ENCODE assay signal across 21 mouse cellular contexts in the genomic region with DNA sequence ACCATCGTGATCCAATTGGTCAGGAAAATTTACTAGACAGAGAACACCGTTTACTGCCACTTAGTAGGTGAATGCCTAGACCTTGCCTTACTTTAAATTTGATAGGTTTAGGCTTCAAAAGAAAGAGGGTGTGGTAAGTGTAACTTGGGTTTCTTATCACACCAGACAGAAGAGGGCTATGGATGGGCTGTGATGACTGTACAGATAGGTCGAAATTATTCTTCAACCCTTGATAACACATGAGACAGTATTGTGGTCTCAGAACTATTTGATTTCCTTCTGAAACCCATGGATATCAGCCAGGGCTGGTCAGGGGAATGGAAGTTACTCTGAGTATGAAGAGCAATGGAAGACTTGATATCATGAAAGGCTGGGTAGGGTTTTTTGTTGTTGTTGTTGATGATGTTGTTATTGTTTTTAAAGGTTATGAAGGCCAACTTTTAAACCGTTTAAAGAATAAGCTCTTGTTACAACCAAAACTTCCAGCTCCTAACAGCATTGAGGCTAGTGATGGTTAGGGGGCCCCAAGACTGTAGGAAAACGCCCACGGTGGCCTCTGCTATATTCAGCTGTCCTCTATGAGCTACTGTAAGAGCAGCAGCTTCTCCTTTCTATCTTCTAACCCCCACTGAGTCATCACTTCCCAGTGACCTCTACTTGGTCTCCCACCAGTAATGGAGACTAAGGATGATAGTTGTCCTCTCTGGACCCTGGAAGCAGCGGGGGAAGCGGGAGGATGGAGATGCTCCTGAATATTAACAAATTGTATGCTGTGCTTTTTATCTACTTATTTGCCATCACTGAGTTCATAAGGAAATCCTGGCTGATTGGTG. TPM values are rescaled to one million over a fixed set of nuclear protein-coding genes. Genes with fewer than 3 reads are reported as not detected.
DNase-seq lines count a peak whose midpoint lies in the region; ATAC-seq and TF ChIP-seq lines count a peak whose summit lies in the region.
"Had no signal": no experiment of that assay in that cellular context is flagged by ENCODE, and none has a peak within 500 bp of the region (broad histone marks: within the 10 kb centered on the region; RNA-seq: fewer than 3 reads in every experiment).

No protein-coding gene starts in this region.

- peaks cover 41 to 45% of the 10 kb centered on the region in 2 experiments for H3K4me1 ChIP-seq in liver, embryonic 14.5 days (replicated peaks; ENCODE audit: control insufficient read depth in 2 of 2, insufficient read depth in 2 of 2, low read length in 1 of 2)
- no peaks in the 10 kb centered on the region for H3K4me1 ChIP-seq in midbrain, embryonic 10.5 days
- no peaks in the 10 kb centered on the region for H3K4me1 ChIP-seq in midbrain, postnatal 0 days (ENCODE audit: insufficient read depth, low read length)
- H3K4me1 ChIP-seq in hindbrain, embryonic 13.5 days (replicated peaks): no peaks in the 10 kb centered on the region
- H3K4me1 ChIP-seq: lung, embryonic 15.5 days; midbrain, embryonic 15.5 days had no signal

- TF ChIP-seq EP300 in liver, embryonic 14.5 days (IDR thresholded peaks at IDR 0.05; ENCODE audit: low read depth): peak; percentile 86

- peak overlapping the region; percentile 83 for H3K4me2 ChIP-seq in liver, embryonic 14.5 days (ENCODE audit: low read depth)
- H3K4me2 ChIP-seq in midbrain, postnatal 0 days (ENCODE audit: low read depth, low read length, poor library complexity, severe bottlenecking): no peak overlapping the region
- H3K4me2 ChIP-seq in hindbrain, embryonic 13.5 days: no peak overlapping the region
- H3K4me2 ChIP-seq: hindbrain, embryonic 14.5 days; lung, embryonic 15.5 days; midbrain, embryonic 15.5 days had no signal

- no peaks in the 10 kb centered on the region for H3K9me3 ChIP-seq in liver, embryonic 14.5 days (ENCODE audit: control insufficient read depth, low read length)
- H3K9me3 ChIP-seq in midbrain, embryonic 10.5 days (replicated peaks): no peaks in the 10 kb centered on the region
- no peaks in the 10 kb centered on the region for H3K9me3 ChIP-seq in midbrain, postnatal 0 days (ENCODE audit: low read length)
- H3K9me3 ChIP-seq in hindbrain, embryonic 13.5 days: no peaks in the 10 kb centered on the region
- H3K9me3 ChIP-seq: lung, embryonic 15.5 days; midbrain, embryonic 15.5 days had no signal

- peak; percentile 80 for ATAC-seq in erythroid progenitor cell, adult 5-6 weeks (replicated peaks; ENCODE audit: low FRiP score, poor library complexity, severe bottlenecking)
- ATAC-seq in liver, embryonic 14.5 days (ENCODE audit: insufficient read depth): peak; percentile 88
- ATAC-seq in CD4-positive, CD25-positive, alpha-beta regulatory T cell, adult 4 months: no peak
- ATAC-seq in midbrain, postnatal 0 days (ENCODE audit: low FRiP score): no peak
- ATAC-seq in hindbrain, embryonic 13.5 days (ENCODE audit: low FRiP score): no peak
- ATAC-seq: midbrain, embryonic 15.5 days had no signal

- peak overlapping the region; percentile 52 for H3K9ac ChIP-seq in liver, embryonic 14.5 days (replicated peaks)
- H3K9ac ChIP-seq in midbrain, postnatal 0 days (replicated peaks; ENCODE audit: low read length, poor library complexity, severe bottlenecking): no peak overlapping the region
- no peak overlapping the region for H3K9ac ChIP-seq in hindbrain, embryonic 13.5 days
- H3K9ac ChIP-seq: hindbrain, embryonic 14.5 days; lung, embryonic 15.5 days; midbrain, embryonic 15.5 days had no signal

- DNase-seq in 416B (ENCODE audit: low read depth): peak; percentile 65
- DNase-seq in MEL-GATA-1-ER (ENCODE audit: extremely low read depth, low read depth): peak; percentile 15
- DNase-seq in liver, embryonic 14.5 days (ENCODE audit: low read depth in 3 of 3, low spot score in 3 of 3): peak; percentile 64 to 75 (median 64)
- no peak for DNase-seq in midbrain, embryonic 10.5 days (ENCODE audit: low spot score)
- no peak for DNase-seq in midbrain, postnatal 0 days (ENCODE audit: low spot score)
- DNase-seq: adrenal gland, adult 8-10 months; cerebellum, adult 18-20 months; kidney, adult 2 months; kidney, postnatal 36 days; left cerebral cortex, postnatal 4 days; thymus, postnatal 14 days had no signal

- H3K4me3 ChIP-seq in liver, embryonic 14.5 days (ENCODE audit: insufficient read depth in 1 of 2, low read depth in 2 of 2, low read length in 2 of 2): peak overlapping the region; percentile 2 to 22; a peak in 1 of 4 replicates
- H3K4me3 ChIP-seq in midbrain, embryonic 10.5 days: no peak overlapping the region
- no peak overlapping the region for H3K4me3 ChIP-seq in midbrain, postnatal 0 days (ENCODE audit: low read depth, low read length)
- H3K4me3 ChIP-seq in hindbrain, embryonic 13.5 days: no peak overlapping the region
- H3K4me3 ChIP-seq: lung, embryonic 15.5 days; midbrain, embryonic 15.5 days had no signal

- WGBS in liver, embryonic 14.5 days (ENCODE audit: insufficient replicate concordance): 34% methylated on average over 8 of the region's 8 CpGs
- WGBS in midbrain, embryonic 10.5 days: 92% methylated on average over 8 of the region's 8 CpGs
- WGBS in midbrain, postnatal 0 days: 91% methylated on average over 8 of the region's 8 CpGs
- WGBS in hindbrain, embryonic 13.5 days: 88% methylated on average over 8 of the region's 8 CpGs

- no peaks in the 10 kb centered on the region for H3K36me3 ChIP-seq in liver, embryonic 14.5 days (replicated peaks; ENCODE audit: control insufficient read depth, insufficient read depth, low read depth)
- H3K36me3 ChIP-seq in midbrain, embryonic 10.5 days: no peaks in the 10 kb centered on the region
- no peaks in the 10 kb centered on the region for H3K36me3 ChIP-seq in midbrain, postnatal 0 days (ENCODE audit: insufficient read depth, low read length)
- H3K36me3 ChIP-seq in hindbrain, embryonic 13.5 days: no peaks in the 10 kb centered on the region
- H3K36me3 ChIP-seq: lung, embryonic 15.5 days; midbrain, embryonic 15.5 days had no signal

- no peak for TF ChIP-seq CTCF in liver, embryonic 14.5 days (IDR thresholded peaks at IDR 0.05; ENCODE audit: low read depth)
- TF ChIP-seq CTCF in midbrain, postnatal 0 days (IDR thresholded peaks at IDR 0.05): no peak

- H3K27me3 ChIP-seq in liver, embryonic 14.5 days (ENCODE audit: control insufficient read depth, insufficient read depth, low read length): no peaks in the 10 kb centered on the region
- H3K27me3 ChIP-seq in midbrain, embryonic 10.5 days (ENCODE audit: low read depth, poor library complexity, severe bottlenecking): no peaks in the 10 kb centered on the region
- no peaks in the 10 kb centered on the region for H3K27me3 ChIP-seq in midbrain, postnatal 0 days (ENCODE audit: insufficient read depth, low read length)
- no peaks in the 10 kb centered on the region for H3K27me3 ChIP-seq in hindbrain, embryonic 13.5 days
- H3K27me3 ChIP-seq: lung, embryonic 15.5 days; midbrain, embryonic 15.5 days had no signal

- H3K27ac ChIP-seq in liver, embryonic 14.5 days: peak overlapping the region; percentile 95
- no peak overlapping the region for H3K27ac ChIP-seq in midbrain, embryonic 10.5 days (replicated peaks)
- no peak overlapping the region for H3K27ac ChIP-seq in midbrain, postnatal 0 days (ENCODE audit: low read depth, low read length)
- H3K27ac ChIP-seq in hindbrain, embryonic 13.5 days: no peak overlapping the region
- H3K27ac ChIP-seq: hindbrain, embryonic 14.5 days; lung, embryonic 15.5 days; midbrain, embryonic 15.5 days had no signal

RNA-seq across cellular contexts. Expression of gene Fasl, which starts 3.8 kb away (rescaled TPM):
- 3.2 TPM in 1 of 2 replicates, not detected in the other for total RNA-seq in erythroid progenitor cell, adult 5-6 weeks (2015; ENCODE audit: low replicate concordance)
- not detected in 2 replicates for total RNA-seq in erythroid progenitor cell, adult 5-6 weeks (2017; ENCODE audit: low replicate concordance)
- 0.03 and 0.11 TPM in 2 replicates for polyA plus RNA-seq in liver, embryonic 14.5 days (2012; rRNA removed)
- not detected in 2 replicates for polyA plus RNA-seq in liver, embryonic 14.5 days (2014; fragmentation: Nextera tagmentation; extraction: Ambion mirVana)
- 10 to 100 TPM; 10.7 to 12.7 TPM for polyA plus RNA-seq in CD4-positive, CD25-positive, alpha-beta regulatory T cell, adult 4 months (2017; shearing (Covaris generic))
- 0.26 TPM in 1 of 2 replicates, not detected in the other for polyA plus RNA-seq in midbrain, embryonic 10.5 days (2016; fragmentation: Nextera tagmentation; extraction: Ambion mirVana)
- 0.05 TPM in 1 of 2 replicates, not detected in the other for total RNA-seq in midbrain, postnatal 0 days (2014; rRNA removed)
- 0.32 and 0.46 TPM in 2 replicates for polyA plus RNA-seq in midbrain, postnatal 0 days (2015; fragmentation: Nextera tagmentation; extraction: Ambion mirVana)
- polyA plus RNA-seq in hindbrain, embryonic 13.5 days (2015; fragmentation: Nextera tagmentation; extraction: Ambion mirVana): 0.16 and 0.18 TPM in 2 replicates
- total RNA-seq: gastrocnemius, adult 8-10 months; heart, adult 8-10 months had no signal
- polyA plus RNA-seq: embryonic facial prominence, embryonic 11.5 days; heart, postnatal 0 days; hindbrain, embryonic 14.5 days had no signal

Comparison
In these comparisons a context has a peak if more than half of its experiments do, and no peak if none do; other contexts are left out.
1. DNase-seq: peak in 416B (single experiment), MEL-GATA-1-ER (single experiment) and liver, embryonic 14.5 days (3 of 3); none in midbrain, embryonic 10.5 days (single experiment) and midbrain, postnatal 0 days (single experiment).
2. ATAC-seq: peak in erythroid progenitor cell, adult 5-6 weeks (single experiment) and liver, embryonic 14.5 days (single experiment); none in CD4-positive, CD25-positive, alpha-beta regulatory T cell, adult 4 months (single experiment), midbrain, postnatal 0 days (single experiment) and hindbrain, embryonic 13.5 days (single experiment).
3. H3K4me3 ChIP-seq: peak in liver, embryonic 14.5 days (2 of 2); none in midbrain, embryonic 10.5 days (single experiment), midbrain, postnatal 0 days (single experiment) and hindbrain, embryonic 13.5 days (single experiment).